Mouse (Mus musculus): ENCODE results near the gene Slc35e3. TPM values are rescaled to one million over a fixed set of nuclear protein-coding genes. Genes with fewer than 3 reads are reported as not detected.

The Slc35e3 gene
- polyA plus RNA-seq (2015; fragmentation: Illumina TruSeq; extraction: RNeasy Lipid Tissue Mini Kit (QIAGEN cat#74804); ENCODE audit: low read depth, low replicate concordance) = 25.4 TPM

DNA sequence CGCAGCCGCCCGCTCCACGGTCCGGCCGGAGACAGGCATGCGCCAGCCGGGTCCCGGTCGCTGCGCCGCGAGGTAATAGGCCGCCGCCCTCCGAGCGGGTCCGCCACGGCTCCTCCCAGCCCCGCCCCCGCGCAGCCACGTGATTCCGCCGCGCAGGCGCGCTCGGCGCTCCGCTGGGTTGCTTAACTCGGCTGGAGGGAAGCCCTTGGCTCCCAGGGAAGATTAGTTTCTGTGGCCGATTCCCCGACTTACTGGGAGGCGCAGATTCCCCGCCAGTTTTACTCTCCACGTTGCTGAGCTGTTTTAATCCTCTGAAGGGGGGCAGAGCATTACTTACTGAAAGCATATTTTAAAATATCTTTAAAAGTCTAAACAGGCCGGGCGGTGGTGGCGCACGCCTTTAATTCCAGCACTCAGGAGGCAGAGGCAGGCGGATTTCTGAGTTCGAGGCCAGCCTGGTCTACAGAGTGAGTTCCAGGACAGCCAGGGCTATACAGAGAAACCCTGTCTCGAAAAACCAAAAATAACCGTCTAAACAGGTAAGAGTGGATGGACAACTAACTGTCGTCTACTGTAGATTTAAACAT is at the start of gene Slc35e3:
TSS of gene Slc35e3 (minus strand) at position 69 of the 587 bp plus-strand sequence.

DNA sequence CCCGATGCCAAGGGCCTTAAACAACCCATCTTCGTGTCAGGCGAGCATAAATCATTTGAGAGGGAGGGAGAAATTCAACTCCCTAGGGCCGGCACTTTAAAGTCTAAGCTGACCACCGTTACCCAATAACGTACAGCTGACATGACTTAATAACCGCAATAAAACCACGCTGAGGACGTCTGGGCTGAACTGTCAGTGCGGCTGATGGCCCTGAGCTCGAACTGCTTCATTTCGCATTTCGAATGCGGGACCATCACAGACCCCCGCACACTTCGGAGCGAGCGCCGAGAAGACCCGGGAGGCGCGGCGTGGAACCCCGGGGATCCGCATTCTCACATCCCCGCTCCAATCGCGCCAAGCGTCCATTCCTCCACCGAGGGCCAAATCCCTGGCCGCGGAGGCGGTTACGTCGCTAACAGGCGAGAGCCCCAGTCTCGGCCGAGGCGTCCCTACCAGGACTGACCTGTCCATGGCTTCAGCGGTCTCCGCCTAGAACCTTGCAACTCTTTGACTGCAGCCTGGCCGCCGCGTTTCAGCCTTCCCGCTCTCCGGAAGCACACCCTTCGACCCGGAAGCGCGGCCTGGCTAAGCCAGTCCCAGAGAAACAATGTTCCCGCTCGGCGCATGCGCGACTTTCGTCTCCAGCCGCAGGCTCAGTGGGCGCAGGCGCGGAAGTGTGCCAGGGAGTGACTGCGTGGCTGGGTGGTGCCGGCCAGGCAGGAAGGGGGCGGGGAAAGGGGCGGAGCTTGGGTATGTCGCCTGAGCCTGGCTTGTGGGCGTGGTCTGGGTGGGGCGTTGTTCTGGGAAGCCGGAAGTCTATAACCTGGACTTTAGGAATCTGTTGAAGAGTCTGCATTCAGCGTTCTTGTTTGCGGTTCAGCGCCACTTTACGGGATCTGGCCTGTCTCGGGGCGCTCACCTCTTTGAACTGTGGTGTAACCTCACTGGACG is 46.3 kb upstream of the Slc35e3 start, which contains the start of gene Nup107:
TSS of gene Nup107 (minus strand) at position 565 of the 951 bp plus-strand sequence.

DNA sequence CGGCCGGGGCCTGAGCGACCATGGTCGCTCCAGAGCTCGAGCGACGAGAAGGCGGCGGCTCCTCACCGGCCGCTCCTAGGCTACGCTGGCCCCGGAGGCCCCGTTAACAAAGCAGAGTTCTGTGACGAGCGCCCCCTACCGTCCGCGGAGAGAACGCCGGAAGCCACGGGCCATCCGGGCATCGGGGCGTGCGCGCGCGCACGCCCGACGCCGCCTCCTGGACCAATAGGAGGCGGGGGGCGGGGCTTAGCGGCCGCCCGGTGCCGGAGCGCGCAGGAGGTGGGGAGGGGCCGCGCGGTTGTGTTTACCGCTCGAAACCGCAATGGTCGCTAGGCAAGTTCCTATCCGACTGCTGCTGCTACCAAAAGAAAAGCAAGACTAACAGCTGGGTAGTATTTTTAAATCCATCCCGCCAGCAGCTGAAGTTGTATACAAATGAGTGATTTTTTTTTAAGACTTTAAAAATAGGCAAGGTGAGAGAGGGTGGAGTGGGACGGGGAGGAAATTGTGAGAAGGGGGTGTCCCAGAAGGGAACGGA is 35.5 kb downstream of the Slc35e3 start, which contains the start of gene Mdm2:
TSS of gene Mdm2 (minus strand) at position 155 of the 538 bp plus-strand sequence.

Other genes starting within 250 kb of the Slc35e3 start
- 6.1 TPM for gene Cpm, start 116.9 kb downstream of the Slc35e3 start, polyA plus RNA-seq (2015; fragmentation: Illumina TruSeq; extraction: RNeasy Lipid Tissue Mini Kit (QIAGEN cat#74804); ENCODE audit: low read depth, low replicate concordance)
- 48.7 TPM for gene Mdm2, start 35.6 kb downstream of the Slc35e3 start, polyA plus RNA-seq (2015; fragmentation: Illumina TruSeq; extraction: RNeasy Lipid Tissue Mini Kit (QIAGEN cat#74804); ENCODE audit: low read depth, low replicate concordance)
- gene Nup107, start 46.3 kb upstream of the Slc35e3 start, polyA plus RNA-seq (2015; fragmentation: Illumina TruSeq; extraction: RNeasy Lipid Tissue Mini Kit (QIAGEN cat#74804); ENCODE audit: low read depth, low replicate concordance) = 12.8 TPM
- gene Rap1b, start 99.7 kb upstream of the Slc35e3 start, polyA plus RNA-seq (2015; fragmentation: Illumina TruSeq; extraction: RNeasy Lipid Tissue Mini Kit (QIAGEN cat#74804); ENCODE audit: low read depth, low replicate concordance) = 80.0 TPM

Data from brain, adult 10 weeks (tissue).